Mouse (Mus musculus): Measurements from ENCODE around the gene Hnrnpu.

DNA sequence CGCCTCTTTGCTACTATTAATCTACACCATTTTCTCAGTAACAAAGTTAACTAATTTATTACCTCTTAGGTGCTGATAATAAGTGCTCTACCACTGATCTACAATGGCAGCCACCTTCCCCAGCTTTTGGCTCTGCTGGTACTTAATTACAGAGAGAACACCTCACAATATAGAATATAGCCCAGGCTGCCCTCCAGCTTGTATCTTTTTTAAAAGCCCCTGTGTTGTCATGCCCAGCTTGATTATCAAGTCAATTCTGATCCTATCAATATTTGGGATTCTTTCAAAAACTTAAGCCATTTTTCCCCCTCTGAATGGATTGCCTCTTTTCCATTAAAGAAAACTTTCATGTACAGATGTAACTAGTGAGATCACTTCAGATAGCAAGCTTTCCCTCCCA is 10.6 kb downstream of the Hnrnpu start:
- TF ChIP-seq CTCF (IDR thresholded peaks at IDR 0.05; ENCODE audit: control insufficient read depth, insufficient read depth, insufficient replicate concordance, low read depth, low read length) = no peak
- no peak for TF ChIP-seq POLR2A (IDR thresholded peaks at IDR 0.05; ENCODE audit: control insufficient read depth, low read depth, low read length)

Data from testis, adult 2 months (tissue).